16 mouse cellular contexts compared by ENCODE assay signal in the genomic region with DNA sequence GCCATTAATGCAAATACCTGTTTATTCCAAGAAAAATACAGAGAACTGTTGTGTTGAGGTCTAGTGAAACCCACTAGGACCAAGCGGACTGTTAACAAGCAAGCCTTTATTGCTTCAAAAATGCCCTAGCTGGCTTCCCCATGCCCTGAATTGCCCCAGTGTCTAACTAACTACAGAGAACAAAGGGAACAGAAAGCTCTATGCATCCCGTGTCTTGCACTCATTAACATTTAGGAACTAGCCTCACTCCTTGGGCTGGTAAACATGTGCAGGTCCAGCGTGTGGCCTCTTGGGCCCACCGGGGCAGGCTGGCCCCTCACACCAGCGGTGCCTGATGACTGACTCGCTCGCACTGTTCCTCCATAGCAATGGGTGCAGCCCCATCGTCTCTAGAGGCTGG. TPM values are rescaled to one million over a fixed set of nuclear protein-coding genes. Genes with fewer than 3 reads are reported as not detected.
DNase-seq lines count a peak whose midpoint lies in the region; ATAC-seq and TF ChIP-seq lines count a peak whose summit lies in the region.
"Had no signal": no experiment of that assay in that cellular context is flagged by ENCODE, and none has a peak within 500 bp of the region (broad histone marks: within the 10 kb centered on the region; RNA-seq: fewer than 3 reads in every experiment).

No protein-coding gene starts in this region.

- H3K4me2 ChIP-seq in midbrain, embryonic 11.5 days: no peak overlapping the region
- no peak overlapping the region for H3K4me2 ChIP-seq in midbrain, embryonic 16.5 days (ENCODE audit: low read length)
- H3K4me2 ChIP-seq in limb, embryonic 13.5 days (replicated peaks): 0 out of 2 replicates have a peak overlapping the region, but pooled peaks have one; percentile 20

- no peak for TF ChIP-seq POLR2A in cerebellum, adult 2 months (IDR thresholded peaks at IDR 0.05; ENCODE audit: borderline replicate concordance, insufficient read depth, low read length)

- no peaks in the 10 kb centered on the region for H3K36me3 ChIP-seq in midbrain, embryonic 11.5 days (ENCODE audit: control insufficient read depth, insufficient read depth, low read length)
- H3K36me3 ChIP-seq in midbrain, embryonic 16.5 days (ENCODE audit: control insufficient read depth, insufficient read depth, low read length): no peaks in the 10 kb centered on the region
- H3K36me3 ChIP-seq in limb, embryonic 13.5 days: no peaks in the 10 kb centered on the region
- H3K36me3 ChIP-seq: G1E had no signal

- DNase-seq in cerebellum, adult 2 months: no peak
- DNase-seq in cerebellum, postnatal 36 days: no peak
- no peak for DNase-seq in midbrain, embryonic 11.5 days (ENCODE audit: low spot score, missing footprints)
- peak; percentile 38 for DNase-seq in forelimb bud, embryonic 11.5 days (ENCODE audit: low read depth, low spot score)
- no peak for DNase-seq in lung, postnatal 25 days (ENCODE audit: low spot score)
- DNase-seq in adrenal gland, postnatal 25 days: no peak
- DNase-seq: cerebellum, postnatal 25 days; gastrocnemius, postnatal 25 days; heart, postnatal 10 days had no signal

- H3K9me3 ChIP-seq in midbrain, embryonic 11.5 days (ENCODE audit: control insufficient read depth, low read length): no peaks in the 10 kb centered on the region
- no peaks in the 10 kb centered on the region for H3K9me3 ChIP-seq in midbrain, embryonic 16.5 days (replicated peaks; ENCODE audit: control insufficient read depth, low read length, poor library complexity, severe bottlenecking)
- H3K9me3 ChIP-seq in limb, embryonic 13.5 days: no peaks in the 10 kb centered on the region
- H3K9me3 ChIP-seq: G1E had no signal

- 72% methylated on average over 8 of the region's 8 CpGs for WGBS in cerebellum, adult 2 months
- 75% methylated on average over 8 of the region's 8 CpGs for WGBS in midbrain, embryonic 11.5 days
- WGBS in midbrain, embryonic 16.5 days: 63% methylated on average over 8 of the region's 8 CpGs
- WGBS in limb, embryonic 13.5 days: 39% methylated on average over 8 of the region's 8 CpGs

- H3K4me3 ChIP-seq in cerebellum, adult 2 months (replicated peaks; ENCODE audit: insufficient read depth, low read depth, low read length): no peak overlapping the region
- H3K4me3 ChIP-seq in midbrain, embryonic 11.5 days (ENCODE audit: low read depth, low read length): no peak overlapping the region
- no peak overlapping the region for H3K4me3 ChIP-seq in midbrain, embryonic 16.5 days (ENCODE audit: low read depth, low read length)
- H3K4me3 ChIP-seq in limb, embryonic 13.5 days: no peak overlapping the region

- H3K27me3 ChIP-seq in cerebellum, adult 2 months (ENCODE audit: control insufficient read depth, insufficient read depth, low read length): no peaks in the 10 kb centered on the region
- no peaks in the 10 kb centered on the region for H3K27me3 ChIP-seq in midbrain, embryonic 11.5 days (ENCODE audit: control insufficient read depth, insufficient read depth, low read length)
- no peaks in the 10 kb centered on the region for H3K27me3 ChIP-seq in midbrain, embryonic 16.5 days (ENCODE audit: control insufficient read depth, insufficient read depth, low read depth, low read length)
- H3K27me3 ChIP-seq in limb, embryonic 13.5 days: no peaks in the 10 kb centered on the region

- peak overlapping the region; percentile 88; the same call in 1 of the 2 replicates for H3K27ac ChIP-seq in cerebellum, adult 2 months (ENCODE audit: insufficient read depth, low read length)
- H3K27ac ChIP-seq in midbrain, embryonic 11.5 days (ENCODE audit: low read depth, low read length): no peak overlapping the region
- no peak overlapping the region for H3K27ac ChIP-seq in midbrain, embryonic 16.5 days (ENCODE audit: low read length)
- H3K27ac ChIP-seq in limb, embryonic 13.5 days: peak overlapping the region; percentile 83

- H3K9ac ChIP-seq in midbrain, embryonic 11.5 days (ENCODE audit: low read length): no peak overlapping the region
- H3K9ac ChIP-seq in midbrain, embryonic 16.5 days (ENCODE audit: low read depth, low read length): no peak overlapping the region
- no peak overlapping the region for H3K9ac ChIP-seq in limb, embryonic 13.5 days

- ATAC-seq in midbrain, embryonic 11.5 days (ENCODE audit: low FRiP score): peak; percentile 67; the same call in 1 of the 2 replicates
- ATAC-seq in midbrain, embryonic 16.5 days: no peak
- ATAC-seq in limb, embryonic 13.5 days (ENCODE audit: low FRiP score, low read depth): peak; percentile 61; the same call in 1 of the 2 replicates

- TF ChIP-seq CTCF in cerebellum, adult 2 months (IDR thresholded peaks at IDR 0.05; ENCODE audit: borderline replicate concordance, insufficient read depth, low read depth, low read length): no peak

- no peaks in the 10 kb centered on the region; the same call in 1 of the 2 replicates for H3K4me1 ChIP-seq in cerebellum, adult 2 months (ENCODE audit: control insufficient read depth, insufficient read depth, low read length)
- no peaks in the 10 kb centered on the region for H3K4me1 ChIP-seq in midbrain, embryonic 11.5 days (ENCODE audit: control insufficient read depth, insufficient read depth, low read length)
- no peaks in the 10 kb centered on the region for H3K4me1 ChIP-seq in midbrain, embryonic 16.5 days (ENCODE audit: control insufficient read depth, insufficient read depth, low read length)
- H3K4me1 ChIP-seq in limb, embryonic 13.5 days: peaks cover 24% of the 10 kb centered on the region

RNA-seq across cellular contexts. Expression of a gene that starts 49.1 kb away (rescaled TPM):
- polyA plus RNA-seq in cerebellum, adult 2 months (2012; rRNA removed): 0.10 TPM in 1 of 2 replicates, not detected in the other
- polyA plus RNA-seq in midbrain, embryonic 11.5 days (2014; fragmentation: Nextera tagmentation; extraction: Ambion mirVana): 0.11 TPM in 1 of 2 replicates, not detected in the other
- not detected in 2 replicates for polyA plus RNA-seq in midbrain, embryonic 16.5 days (2015; fragmentation: Nextera tagmentation; extraction: Ambion mirVana)
- not detected in 2 replicates for polyA plus RNA-seq in limb, embryonic 13.5 days (2015; fragmentation: Nextera tagmentation; extraction: Ambion mirVana)
- total RNA-seq in adrenal gland, postnatal 25 days (2021): not detected in 2 replicates
- total RNA-seq: adrenal gland, adult 18-20 months; gastrocnemius, postnatal 25 days; heart, postnatal 10 days; monocyte, adult 5-6 weeks had no signal
- polyA plus RNA-seq: G1E; kidney, embryonic 14.5 days; liver, embryonic 16.5 days had no signal

Comparison
In these comparisons a context has a peak if more than half of its experiments do, and no peak if none do; other contexts are left out.
1. H3K27ac ChIP-seq: peak in cerebellum, adult 2 months (single experiment) and limb, embryonic 13.5 days (single experiment); none in midbrain, embryonic 11.5 days (single experiment) and midbrain, embryonic 16.5 days (single experiment).